Mouse (Mus musculus) layer of hippocampus, postnatal 10 days (tissue): ENCODE measurements around the gene Nop16. TPM values are rescaled to one million over a fixed set of nuclear protein-coding genes. Genes with fewer than 3 reads are reported as not detected.

Experiments used
- DNase-seq, 2 experiments: peaks; one replicate each; pipeline ENCODE4 v3.0.0; 2021; ENCODE audit warnings: low spot score in 2 of 2
- total RNA-seq, 2 experiments: library from RNA; stranded (reverse); gene quantifications; 2 replicates each; pipeline ENCODE4 v1.2.3; 2021

Nop16 gene
- total RNA-seq, 2 experiments from 2014 or later = 34.2 to 36.6 TPM

DNA sequence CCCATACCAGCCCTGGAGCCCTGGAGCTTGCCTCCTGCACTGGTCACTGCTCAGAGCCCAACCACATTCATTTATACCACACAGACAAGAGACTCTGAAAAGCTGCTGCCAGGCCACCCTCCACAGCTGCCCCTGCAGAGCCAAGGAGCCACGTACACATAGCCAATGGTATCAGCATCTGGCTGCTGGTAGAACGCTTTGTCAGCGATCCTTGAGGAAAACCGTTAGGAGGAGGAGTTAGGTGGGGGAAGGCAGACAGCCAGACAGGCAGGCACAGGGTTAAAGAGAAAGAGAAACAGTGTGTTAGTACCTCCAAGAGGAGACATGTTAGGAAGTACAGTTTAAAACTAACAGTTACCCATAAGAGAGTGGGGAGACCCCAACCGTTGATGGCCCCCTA, 7.0 kb upstream of the Nop16 start:
- no peak for DNase-seq

DNA sequence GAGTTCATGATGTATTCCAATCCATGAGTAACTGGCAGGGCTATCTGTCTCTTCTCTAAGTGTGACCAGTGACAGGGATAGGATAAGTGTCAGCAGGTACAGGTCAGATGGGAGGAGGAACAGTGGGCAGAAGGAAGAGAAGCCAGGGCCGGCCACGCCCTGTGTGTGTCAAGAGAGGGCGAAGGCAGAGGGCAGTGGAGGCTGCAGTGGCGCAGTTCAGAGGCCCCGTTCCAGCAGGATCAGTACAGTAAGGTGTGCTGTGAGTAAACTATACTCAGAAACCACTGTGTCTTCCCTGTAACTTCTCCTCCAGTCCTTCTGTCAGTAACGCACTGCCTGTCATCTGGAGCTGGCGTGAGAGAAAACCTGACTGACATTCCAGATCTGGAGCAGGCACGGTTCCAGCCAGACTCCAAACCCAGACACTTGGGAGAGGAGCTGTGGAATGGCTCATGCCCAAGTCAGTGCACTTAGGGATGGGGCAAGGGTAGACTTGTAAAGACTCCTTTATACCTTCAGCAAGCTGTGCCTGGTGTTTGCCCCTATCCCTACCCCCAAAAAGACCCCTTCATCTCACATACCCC, 6.3 kb upstream of the Nop16 start:
- DNase-seq = no peak

DNA sequence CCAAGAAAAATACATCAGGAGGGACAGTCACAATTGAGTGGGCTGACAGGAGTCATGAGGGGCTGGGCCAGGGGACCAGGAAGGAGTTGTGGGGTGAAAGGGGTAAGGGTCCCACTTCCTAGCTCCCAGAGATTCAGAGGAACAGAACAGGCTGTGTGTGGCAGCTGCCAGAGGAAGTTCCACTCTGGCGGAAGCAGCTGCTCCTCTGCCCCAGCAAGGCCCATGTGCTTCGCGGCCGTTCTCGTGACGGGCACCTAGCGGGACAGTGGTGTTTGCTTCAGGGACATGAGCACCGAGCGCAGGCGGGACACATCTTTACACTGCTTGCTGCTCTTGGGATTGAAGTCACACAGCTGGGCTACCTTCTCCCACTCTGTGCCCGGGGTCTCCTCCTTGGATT, 3.7 kb upstream of the Nop16 start:
- DNase-seq = no peak

DNA sequence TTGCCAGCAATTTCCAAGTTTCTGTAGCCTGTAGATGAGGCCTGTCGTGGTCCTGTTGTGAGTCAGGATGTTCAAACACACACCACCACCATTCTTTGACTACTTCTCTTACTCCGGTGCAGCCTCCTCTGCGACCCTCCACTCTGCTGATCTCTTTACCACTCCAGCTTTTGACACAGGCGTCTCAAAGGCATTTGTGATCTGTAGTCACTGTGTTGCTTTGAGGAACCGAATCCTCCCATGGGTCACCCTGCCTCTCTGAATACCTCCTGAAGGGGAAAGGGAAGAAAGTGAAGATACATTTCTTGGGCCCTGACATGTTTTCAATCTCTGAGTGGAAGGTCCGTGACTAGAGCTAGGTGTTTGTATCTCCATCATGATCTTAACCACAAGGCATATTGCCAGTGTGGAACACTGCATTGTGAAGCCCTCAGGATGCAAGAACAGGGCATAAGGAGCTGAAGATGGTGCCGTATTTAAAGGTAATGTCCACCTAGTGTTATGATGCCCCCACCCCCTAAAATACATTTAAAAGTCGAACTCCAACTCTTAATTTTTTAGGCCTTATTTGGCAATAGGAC, 2.0 kb upstream of the Nop16 start:
- DNase-seq = no peak

DNA sequence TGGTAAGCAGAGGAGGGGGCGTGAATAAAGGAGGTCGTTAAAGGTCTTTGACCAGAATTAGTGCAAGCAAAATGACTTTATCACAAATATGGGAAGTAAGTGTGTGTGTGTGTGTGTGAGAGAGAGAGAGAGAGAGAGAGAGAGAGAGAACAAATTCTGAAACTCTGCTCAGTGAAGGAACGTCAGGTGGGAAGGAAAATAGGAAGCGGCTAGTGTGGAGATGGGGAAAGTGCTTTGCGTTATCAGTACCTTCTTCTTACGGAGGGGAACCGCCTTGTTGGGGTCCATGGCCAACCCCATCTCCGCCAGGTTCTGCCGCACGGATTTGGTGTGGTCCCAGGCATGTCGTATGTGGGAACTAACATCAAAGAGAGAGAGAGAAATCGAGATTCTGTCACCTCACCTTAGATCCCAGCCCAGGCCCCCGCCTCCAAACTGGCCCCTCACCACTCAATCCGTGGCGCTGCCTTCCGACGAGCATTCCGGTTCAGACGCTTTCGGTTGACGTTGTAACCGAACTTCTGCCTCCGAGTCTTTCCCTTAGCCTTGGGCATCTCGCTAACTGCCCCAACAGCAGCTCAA, 385 bp downstream of the Nop16 start:
- DNase-seq = no peak

DNA sequence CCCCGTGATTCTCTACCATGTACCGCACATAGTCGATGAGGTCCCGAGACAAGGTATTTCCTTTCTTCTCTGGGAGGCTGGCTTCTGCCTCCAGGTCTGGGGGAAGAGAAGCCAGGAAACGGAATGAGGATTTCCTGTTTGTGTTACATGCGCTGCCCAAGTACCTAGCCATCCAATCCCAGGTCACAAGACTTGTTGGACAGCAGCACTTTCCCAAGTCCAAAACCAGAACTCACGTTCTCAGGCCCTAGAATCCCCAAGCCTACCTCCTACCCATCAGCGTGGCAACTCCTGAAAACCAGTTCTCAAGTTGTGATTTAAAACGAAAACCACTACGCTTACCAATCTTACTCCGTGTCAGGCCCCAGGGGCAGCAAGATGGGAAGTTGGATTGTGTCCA, 4.1 kb downstream of the Nop16 start:
- no peak for DNase-seq

DNA sequence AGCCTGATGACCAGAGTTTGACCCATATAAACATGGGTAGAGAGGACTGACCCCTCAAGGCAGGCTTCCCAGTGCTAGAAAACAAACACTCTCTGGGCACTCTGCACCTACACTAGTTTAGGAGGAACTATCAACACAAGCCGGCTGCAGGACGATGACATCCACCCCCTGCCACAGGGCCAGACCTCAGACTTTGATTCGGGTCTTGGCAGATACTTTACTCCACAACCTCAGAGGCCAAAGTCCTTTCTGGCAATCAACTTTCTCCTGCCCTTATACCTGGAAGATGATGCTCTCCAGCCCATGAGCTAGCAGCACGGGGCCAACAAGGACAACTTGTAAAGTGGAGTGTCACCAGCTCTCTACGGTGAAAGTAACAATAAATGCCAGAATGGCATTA, 7.0 kb downstream of the Nop16 start:
- DNase-seq = no peak

DNA sequence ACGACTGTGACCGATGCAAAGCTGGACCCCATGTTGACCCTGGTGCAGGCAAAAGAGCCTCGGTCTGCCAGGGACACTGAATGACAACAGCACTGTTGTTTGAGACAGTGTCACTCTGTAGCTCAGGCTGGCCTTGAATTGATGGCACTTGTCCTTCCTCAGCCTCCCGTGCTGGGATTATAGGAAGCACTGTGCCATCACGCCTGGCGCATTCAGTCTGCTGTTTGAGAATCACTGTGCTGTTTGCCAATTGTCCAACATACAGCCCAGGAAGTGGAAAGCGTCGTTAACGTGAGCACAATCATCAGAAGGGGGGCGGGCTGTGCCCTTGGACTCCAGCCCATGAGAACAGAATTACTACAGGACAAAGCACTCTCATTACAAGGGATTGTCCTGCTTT, 7.8 kb downstream of the Nop16 start:
- no peak for DNase-seq

DNA sequence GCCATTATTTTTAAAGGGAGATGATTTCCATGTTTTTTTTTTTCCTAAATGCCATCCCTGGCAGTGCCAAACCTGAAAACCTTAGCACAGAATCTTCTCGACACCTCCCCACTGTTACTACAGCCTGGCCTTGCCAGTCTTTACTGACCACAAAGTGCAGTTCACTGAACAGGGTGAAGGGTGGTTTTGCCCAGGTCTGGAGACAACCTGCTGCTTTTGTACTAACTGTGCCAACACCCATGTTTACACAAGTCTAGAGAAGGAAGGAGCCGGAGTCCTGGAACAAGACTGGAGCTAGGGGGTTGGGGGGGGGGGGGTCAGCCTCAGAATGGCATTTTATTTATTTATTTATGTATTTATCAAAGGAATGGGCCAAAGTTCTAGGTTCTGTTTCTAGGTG, 8.5 kb downstream of the Nop16 start:
- DNase-seq = no peak

DNA sequence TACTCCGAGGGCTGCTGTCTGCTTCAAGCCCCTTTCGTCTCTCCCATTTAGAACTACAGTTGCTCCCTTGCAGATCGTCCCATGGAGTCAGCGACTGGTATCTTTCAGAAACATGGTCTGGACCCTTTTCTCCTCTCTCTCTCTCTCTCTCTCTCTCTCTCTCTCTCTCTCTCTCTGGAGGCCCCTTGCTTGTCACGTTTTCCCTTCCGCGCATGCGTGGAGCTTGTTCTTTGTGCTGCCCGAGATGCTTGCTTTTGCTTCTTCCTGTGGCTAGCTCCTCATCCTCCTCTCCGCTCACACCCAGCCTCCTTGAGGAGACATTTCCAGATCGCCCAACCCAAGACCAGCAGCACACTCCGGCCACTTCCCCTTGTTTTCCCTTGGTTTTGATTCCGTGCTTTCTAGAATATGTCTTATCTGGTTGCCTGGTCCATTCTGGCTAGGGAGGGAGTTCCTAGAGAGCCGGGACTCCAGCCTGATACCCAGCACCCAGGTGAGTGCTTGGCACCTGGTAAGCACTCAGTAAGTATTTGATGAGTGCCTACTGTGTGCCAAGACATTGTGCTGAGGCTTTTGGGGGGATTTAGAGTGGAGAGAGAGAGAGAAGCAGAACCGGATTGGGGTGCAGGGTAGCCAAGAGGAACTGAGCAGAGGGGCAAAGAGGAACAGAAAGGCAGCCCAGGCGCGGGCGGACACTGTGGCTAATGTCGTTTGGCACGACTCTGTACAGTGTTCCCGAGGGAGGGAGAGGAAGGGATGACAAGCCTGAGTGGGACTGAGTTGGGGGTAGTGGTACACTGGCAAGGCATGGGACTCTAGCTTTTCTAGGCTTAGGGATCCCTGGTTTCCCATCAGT, 12.0 kb downstream of the Nop16 start:
- no peak for DNase-seq

DNA sequence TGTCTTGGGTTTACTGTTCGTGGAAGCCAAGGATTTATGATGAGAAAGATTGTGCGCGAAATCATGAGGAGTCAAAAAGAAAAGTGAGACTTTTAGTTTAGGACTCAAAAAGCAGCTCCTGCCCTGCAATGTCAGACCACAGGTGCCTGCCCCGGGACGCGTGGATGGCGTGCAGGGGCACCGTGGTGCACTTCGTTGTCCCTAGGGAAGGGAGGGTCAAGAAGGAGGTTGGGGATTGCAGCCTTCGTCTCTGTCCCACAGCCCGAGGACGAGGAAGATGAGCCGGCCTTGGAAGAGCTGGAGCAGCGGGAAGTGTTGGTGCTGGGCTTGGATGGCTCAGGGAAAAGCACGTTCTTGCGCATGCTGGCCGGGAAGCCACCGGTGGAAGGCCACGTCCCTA, 14.4 kb downstream of the Nop16 start:
- DNase-seq = no peak

DNA sequence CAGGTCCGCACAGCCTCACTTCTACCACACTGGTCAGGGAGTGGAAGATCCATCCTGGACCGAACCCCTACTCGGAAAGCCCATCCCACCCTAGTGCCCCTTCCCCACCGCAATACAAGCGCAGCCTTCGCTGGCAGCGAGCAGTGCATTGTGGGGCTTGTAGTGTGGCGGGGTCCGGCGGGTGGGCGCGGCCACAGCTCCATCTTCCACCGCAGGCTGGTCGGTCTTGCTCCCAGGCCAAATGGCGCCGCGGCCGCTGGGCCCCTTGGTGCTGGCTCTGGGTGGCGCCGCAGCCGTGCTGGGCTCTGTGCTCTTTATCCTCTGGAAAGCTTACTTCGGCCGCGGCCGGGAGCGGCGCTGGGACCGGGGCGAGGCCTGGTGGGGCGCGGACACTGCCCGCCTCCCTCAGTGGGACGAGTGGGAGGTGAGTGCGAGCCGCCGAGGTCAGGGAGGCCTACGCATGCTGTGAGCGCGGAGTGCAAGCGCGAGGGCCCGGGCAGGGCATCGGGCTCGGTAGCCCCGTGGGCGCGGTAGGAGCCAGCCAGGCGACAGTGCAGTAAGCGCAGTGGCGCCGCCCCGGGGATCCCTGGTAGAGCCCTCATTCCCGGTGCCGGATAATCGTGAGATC, 14.9 kb downstream of the Nop16 start, which contains the start of gene Arl10:
Gene Arl10, plus strand, starts transcription at position 162 of the 628 bp plus-strand sequence.
- peak; percentile 75 to 84 for DNase-seq

DNA sequence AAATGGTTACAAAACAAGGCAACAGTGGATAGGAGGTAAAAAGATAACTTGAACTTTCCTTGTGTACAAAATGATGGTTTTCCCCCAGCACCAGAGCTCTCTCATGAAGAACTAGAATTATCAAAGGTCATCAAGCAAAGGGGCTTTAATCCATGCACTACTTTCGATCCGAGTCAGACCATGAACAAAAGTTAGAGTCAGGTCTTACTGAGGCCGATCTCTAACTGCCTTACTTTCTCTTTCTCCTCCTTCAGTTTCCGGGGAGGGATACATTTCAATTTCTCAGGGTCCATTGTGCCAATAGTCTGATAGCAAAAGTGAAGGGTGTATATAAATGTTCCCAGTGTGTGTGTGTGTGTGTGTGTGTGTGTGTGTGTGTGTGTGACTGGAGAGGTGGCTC, 17.3 kb downstream of the Nop16 start:
- no peak for DNase-seq

DNA sequence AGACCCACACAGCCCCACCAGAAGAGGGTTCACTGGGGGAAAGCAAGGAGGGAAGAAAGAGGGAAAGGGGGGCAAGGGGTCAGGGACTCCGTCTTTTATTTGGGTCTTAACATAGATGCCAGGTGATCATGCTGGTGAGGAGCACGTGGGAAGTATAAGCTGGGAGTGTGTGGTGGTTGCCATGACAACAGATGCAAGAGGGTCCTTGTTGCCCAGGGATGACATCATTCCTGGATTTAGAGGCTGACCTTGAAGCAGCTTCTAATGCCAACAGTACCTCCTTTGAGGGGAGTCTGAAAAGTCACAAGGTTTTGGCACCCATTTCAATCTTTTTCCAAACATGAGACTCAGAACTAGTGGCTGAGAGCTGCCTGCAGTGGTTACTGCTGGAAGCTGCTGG, 18.3 kb downstream of the Nop16 start:
- DNase-seq = no peak

DNA sequence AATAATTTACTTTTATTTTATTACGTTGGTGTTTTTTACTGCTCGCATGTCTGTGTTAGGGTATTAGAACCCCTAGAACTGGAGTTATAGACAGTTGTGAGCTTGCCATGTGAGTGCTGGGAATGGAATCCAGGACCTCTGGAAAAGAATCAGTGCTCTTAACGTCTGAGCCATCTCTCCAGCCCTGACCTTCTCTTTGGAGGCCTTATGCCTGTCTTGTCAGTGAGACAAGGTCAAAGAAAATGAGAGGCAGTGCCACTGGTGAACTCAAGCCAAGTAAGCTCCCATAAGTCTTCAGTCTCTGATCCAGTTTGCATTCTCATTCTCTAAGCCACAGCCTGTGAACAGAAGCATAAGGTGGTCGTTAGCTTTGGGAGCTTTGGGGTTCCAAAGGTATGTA, 19.2 kb downstream of the Nop16 start:
- DNase-seq = no peak

DNA sequence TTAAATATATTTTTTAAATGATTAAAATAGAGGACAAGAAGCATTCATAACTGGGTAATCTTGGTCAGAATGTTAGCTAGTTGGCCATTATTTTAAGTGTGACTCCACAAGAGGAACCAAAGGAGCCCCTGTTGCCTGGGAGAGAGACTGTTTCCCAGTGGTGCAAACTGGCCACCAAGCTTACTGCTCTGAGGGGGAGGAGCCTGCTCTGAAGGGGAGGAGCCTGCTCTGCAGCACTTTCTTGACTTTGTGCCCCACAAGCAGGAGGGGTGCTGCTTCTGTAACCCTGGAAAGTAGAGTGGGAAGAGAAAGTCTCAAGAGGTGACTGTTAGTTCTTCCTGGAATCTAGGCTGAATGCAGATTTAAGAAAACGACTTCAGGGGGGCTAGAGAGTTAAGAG, 20.6 kb downstream of the Nop16 start:
- no peak for DNase-seq

DNA sequence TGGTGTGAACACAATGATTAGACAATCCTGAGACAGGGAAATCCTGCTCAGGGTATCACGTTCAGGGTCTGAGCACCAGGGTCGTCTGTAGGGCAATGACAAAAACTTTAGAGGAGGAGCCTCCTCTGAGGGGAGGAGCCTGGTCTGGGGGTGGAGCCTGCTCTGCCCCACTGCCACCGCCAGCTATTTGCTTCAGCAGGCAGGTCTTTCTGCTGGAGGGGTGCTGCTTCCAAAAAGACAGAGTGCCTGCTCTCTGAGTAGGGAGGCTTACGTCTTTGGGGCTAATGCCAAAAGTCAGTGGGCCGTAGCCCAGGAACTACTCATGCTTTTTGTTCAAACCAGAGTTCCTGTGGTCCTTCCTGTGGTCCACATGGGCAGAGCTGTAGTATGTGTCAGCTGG, 21.5 kb downstream of the Nop16 start:
- DNase-seq = no peak

DNA sequence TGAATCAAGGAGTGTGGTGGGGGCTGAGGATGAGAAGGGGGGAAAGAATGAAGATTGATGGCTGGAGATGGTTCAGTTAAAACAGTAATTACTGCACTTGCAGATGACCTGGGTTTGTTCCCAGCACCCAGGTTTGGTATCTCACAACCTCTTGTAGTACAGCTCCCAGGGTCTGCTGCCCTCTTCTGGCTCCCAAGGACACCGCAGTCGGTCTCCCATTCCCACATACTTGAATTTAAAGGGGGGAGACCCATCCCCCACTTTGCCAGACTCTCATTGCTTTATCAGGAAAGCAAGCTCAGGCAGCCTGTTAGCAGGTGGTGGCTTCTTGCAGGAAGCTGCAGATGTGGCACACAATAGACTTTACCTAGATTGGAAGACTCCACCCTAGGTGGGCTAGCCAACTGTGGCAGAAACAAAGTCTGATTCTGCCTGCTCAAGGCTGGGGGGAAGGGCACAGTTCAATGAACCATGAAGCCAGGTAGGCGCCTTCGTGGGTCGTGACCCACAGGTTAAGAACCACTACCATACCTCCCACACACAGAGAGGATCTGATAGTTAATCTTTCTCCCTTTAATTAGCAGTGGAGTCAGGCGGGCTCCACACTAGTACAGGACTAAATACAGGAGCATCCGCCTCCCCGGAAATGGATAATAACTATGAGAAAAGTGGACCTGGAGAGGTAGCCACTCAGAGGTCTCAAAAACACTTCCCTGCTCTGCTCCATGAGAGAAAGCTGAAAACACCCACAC, 24.1 kb downstream of the Nop16 start:
- peak; percentile 61 to 74 for DNase-seq

DNA sequence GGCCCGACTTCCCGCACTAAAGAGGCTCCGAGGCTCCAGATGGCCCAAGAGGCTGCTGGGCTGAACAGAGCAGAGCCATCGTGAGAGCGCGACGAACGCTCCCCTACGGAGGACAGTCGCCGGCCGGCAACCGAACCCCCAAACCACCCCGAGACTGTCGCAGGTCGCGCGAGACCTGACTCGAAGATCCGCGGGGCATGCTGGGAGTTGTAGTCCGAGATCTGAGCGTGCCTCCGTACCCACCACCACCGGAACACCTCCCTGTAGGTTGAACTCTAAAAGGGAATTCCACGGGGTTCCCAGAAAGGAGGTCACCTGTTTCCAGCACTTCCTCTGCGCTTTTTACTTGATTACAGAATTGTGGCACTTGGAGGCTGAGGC, 24.7 kb downstream of the Nop16 start, which contains the start of gene 4833439L19Rik:
Gene 4833439L19Rik, minus strand, starts transcription at position 235 of the 381 bp plus-strand sequence.
- peak; percentile 95 to 96 for DNase-seq

DNA sequence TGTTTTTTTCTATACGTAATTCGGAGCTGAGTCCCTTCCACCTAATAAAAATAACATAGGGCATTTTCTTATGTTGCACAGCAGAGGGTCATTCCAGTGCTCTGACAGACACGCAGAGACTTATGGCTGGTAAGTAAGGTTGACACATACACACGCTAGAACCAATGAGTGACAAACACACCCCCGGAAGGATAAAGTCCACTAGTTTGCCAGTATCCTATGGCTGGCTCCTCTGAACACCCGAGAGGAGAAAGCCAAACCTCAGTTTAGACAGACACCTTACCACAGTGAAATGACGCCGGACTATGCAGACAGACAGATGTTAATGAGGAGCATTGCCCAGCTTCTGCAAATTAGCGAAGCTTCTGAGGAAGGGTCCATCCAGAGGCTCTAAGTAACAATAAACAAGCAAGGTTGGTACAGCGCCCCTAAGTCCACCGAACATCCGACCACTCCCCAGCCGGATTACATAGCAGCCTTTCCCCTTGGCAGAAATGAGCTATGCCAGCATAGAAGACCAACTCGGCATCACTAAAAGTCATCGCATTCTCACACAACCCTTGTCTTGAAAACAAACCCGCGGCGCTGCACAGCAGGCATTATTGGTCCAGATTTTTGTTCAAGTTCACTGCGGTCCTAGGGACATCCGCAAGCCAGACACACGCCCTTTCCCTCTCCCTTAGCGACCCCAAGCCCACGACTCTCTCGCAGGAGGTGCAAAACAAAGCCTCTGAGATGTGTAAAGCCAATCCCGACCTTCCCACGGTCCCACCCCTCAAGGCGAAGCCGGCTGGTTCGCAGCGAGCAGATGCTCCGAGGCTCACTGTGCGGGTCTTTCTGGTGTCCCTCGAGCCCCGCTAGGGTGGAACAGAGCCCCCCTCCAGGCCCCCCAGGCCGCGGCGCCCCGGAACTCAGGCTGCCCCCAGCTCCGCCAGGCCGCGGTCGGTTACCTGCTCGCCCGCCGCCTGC, 25.4 kb downstream of the Nop16 start:
- no peak for DNase-seq
